Mouse (Mus musculus) urinary bladder, postnatal 10 days (tissue): ENCODE measurements around the gene Ecd.
"Not testable (repeated sequence)": the region's sequence is repeated elsewhere in the genome, so short reads cannot be mapped to it uniquely, and the experiment has no call there.

ENCODE experiments used
- DNase-seq: peaks from one replicate; pipeline ENCODE4 v3.0.0; 2022; ENCODE audit warnings: low spot score

Ecd gene

GRCm38 (mm10) chr14:20324196-20324595 lies 23.7 kb downstream of the Ecd start:
- no peak for DNase-seq

GRCm38 (mm10) chr14:20319420-20319819 lies 28.5 kb downstream of the Ecd start:
- peak; percentile 20 for DNase-seq

GRCm38 (mm10) chr14:20315137-20315536 lies 32.8 kb downstream of the Ecd start:
- DNase-seq: no peak

GRCm38 (mm10) chr14:20305085-20305484 lies 42.8 kb downstream of the Ecd start:
- not testable (repeated sequence) for DNase-seq

GRCm38 (mm10) chr14:20298131-20298530 lies 49.8 kb downstream of the Ecd start:
- DNase-seq: no peak

GRCm38 (mm10) chr14:20297616-20298015 lies 50.3 kb downstream of the Ecd start:
- DNase-seq: no peak

GRCm38 (mm10) chr14:20294947-20295346 lies 53.0 kb downstream of the Ecd start:
- no peak for DNase-seq

GRCm38 (mm10) chr14:20294117-20294892 lies 53.6 kb downstream of the Ecd start, which contains the start of gene Nudt13:
TSS of gene Nudt13 (plus strand) at chr14:20294697.
- DNase-seq: peak; percentile 20

GRCm38 (mm10) chr14:20291391-20291790 lies 56.5 kb downstream of the Ecd start:
- no peak for DNase-seq
